Mouse (Mus musculus) layer of hippocampus, postnatal 10 days (tissue): ENCODE data around the gene Zbtb16. TPM values are rescaled to one million over a fixed set of nuclear protein-coding genes. Genes with fewer than 3 reads are reported as not detected.

Experiments
- DNase-seq, 2 experiments: peaks; one replicate each; pipeline ENCODE4 v3.0.0; 2021; ENCODE audit warnings: low spot score in 2 of 2
- total RNA-seq, 2 experiments: library from RNA; stranded (reverse); gene quantifications; 2 replicates each; pipeline ENCODE4 v1.2.3; 2021

Zbtb16 gene
- total RNA-seq, 2 experiments from 2014 or later = 58.2 to 66.3 TPM

GRCm38 (mm10) chr9:48712985-48713765 is 122.8 kb downstream of the Zbtb16 start:
- DNase-seq = no peak

- DNase-seq = no peak
Observed at GRCm38 (mm10) chr9:48711826-48712225, 124.2 kb downstream of the Zbtb16 start.

DNA sequence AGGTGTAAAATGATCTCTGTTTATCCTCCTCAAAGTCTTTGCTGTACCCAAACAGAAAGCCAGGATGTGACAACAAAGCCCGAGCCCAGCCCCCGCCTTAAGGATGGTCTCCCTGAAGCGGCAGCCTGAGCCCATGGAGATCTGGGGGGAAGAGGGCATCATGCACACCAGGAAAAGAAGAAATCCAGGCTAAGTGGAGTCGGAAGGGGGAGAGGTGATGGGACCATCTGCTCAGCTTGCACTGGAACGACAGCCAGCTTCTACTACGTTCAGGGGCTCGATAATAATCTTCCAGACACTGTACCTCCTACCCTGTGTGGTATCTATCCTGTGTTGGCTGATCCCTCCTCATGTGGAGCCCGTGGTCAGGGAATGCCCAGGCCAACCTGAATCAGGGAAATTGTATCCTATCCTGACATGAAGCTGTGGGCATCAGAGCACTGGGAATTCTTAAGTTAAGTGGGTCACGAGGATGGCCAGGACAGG is 124.7 kb downstream of the Zbtb16 start:
- DNase-seq = no peak

DNA sequence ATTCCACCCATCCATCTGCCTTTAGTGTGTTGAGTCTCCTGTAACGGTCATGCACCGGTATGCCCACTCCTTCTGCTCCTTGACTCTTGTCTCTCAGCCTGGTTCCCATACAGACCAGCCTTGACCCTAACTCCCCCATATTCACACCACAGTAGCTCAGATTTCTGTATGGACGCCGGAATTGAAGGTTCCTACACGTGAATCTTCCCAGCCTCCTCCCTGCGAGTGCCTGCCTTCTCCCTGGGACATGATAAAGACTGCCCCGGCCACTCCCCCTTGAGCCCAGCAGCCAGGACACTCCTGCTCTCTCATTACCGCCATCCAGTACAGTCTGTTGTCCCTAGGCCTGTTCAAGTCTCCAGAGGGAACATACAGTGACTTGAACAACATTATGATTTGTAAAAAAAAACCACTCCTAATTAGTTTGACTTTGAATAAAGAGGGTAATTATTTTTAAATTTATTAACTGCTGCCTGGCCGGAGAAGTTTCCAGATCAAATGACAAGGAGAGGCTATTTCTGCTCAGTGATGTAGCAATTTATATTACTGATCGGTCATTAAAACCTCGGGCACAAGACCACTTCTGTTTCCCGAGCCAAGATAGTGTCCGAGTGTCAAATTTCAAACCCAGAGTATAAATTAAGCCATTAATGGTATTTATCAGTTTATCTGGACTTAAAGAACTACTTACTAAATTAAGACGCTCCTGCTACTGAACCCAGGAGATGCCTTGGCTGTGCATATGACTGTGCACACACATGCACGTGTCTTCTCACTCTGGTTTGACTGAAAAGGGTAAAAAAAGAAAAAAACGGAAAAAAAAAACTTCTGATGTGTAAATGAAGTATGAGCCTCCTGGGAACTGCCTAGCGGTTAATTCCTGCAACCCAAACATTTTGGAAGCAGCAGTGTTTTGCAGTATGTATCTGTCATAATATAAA is 125.4 kb downstream of the Zbtb16 start:
- no peak for DNase-seq

GRCm38 (mm10) chr9:48707824-48708229 is 128.2 kb downstream of the Zbtb16 start:
- DNase-seq = no peak

- DNase-seq = no peak
Observed at GRCm38 (mm10) chr9:48707134-48707823, 128.7 kb downstream of the Zbtb16 start.

- DNase-seq = no peak
Observed at GRCm38 (mm10) chr9:48701296-48701695, 134.7 kb downstream of the Zbtb16 start.

DNA sequence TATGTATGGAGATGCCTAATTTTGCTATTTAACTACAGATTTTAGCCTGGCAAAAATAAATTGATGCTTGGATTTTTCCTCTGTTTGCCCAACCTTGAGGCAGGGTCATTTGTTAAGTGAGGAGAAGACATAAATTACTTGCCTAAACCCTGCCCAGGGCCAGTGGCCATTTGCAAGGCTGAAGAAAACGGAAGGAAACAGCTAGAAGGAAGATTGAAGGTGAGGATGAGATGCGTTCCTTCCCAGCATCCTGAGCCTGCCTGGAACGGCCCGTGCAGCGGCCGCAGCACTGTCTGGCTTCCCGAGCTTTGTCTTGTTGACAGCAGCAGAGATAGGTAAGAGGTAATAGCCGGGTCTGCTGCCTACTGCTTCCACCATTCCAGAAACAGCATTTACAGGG is 135.2 kb downstream of the Zbtb16 start:
- no peak for DNase-seq

GRCm38 (mm10) chr9:48697470-48697815 is 138.6 kb downstream of the Zbtb16 start:
- DNase-seq = no peak

DNA sequence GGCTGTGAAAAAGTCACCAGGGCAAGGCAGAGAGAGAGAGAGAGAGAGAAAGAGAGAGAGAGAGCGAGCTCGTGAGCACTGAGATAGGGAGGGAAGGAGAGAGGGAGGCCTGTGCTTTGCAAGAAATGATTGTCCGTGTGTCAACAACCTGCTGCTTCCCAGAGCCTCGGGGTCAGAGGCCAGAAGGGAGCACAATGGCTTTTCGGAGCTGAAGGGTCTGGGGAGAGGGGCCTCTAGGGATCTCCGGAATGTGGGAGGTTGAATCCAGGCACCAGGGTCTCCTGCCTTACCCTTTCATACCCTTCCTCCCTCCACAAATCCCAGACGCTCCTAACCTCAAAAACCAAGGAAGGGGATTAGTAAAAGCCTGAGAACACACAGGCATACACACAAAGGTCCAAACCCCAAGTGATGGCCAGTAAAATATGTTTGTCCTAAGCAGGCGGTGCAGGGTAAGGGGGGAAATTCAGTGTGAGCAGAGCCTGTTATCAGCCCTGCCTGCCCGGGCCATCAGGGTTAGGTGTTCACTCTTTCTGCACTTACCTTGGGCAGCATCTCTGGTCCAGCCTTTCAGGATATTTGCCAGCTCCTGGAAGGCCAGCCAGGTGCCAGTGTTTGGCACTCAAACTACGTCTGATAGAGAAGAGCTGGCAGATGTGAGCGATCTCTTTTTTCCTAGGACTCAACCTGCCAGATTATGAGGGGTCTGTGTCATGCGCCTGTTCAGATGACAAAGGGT is 139.1 kb downstream of the Zbtb16 start:
- no peak for DNase-seq

GRCm38 (mm10) chr9:48696330-48696729 is 139.7 kb downstream of the Zbtb16 start:
- DNase-seq = no peak

- DNase-seq = no peak
Observed at GRCm38 (mm10) chr9:48695796-48696195, 140.2 kb downstream of the Zbtb16 start.

GRCm38 (mm10) chr9:48694616-48695061 is 141.4 kb downstream of the Zbtb16 start:
- no peak for DNase-seq

DNA sequence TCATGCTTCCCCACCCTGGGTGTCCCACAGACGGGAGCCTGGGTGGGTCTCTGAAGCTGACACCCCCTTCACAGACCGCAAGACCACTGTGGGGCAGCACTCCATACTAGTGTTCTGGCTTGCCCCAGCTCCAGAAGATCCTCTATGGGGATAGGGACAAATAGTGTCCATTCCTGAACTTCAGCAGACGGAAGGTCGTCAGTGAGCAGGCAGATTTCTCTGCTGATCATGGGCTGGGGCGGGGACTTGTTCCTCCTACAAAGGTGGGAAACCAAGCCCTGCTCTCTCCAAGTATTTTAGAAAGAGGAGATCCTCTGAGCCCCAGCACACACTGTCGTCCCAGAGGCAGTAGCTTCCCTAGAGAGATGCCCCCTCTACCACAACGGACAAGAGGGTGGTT is 142.3 kb downstream of the Zbtb16 start:
- DNase-seq = no peak

DNA sequence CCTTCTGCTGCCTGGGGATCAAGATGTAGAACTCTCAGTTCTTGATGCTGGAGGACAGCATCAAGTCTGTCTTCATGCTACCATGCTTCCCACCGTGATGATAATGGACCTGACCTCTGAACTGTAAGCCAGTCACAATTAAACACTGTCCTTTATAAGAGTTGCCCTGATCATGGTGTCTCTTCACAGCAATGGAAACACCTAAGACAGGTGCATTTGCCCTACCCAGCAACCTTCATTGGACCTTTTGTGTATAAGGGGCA is 146.4 kb downstream of the Zbtb16 start:
- no peak for DNase-seq

- no peak for DNase-seq
Observed at GRCm38 (mm10) chr9:48688859-48689717, 146.9 kb downstream of the Zbtb16 start.

DNA sequence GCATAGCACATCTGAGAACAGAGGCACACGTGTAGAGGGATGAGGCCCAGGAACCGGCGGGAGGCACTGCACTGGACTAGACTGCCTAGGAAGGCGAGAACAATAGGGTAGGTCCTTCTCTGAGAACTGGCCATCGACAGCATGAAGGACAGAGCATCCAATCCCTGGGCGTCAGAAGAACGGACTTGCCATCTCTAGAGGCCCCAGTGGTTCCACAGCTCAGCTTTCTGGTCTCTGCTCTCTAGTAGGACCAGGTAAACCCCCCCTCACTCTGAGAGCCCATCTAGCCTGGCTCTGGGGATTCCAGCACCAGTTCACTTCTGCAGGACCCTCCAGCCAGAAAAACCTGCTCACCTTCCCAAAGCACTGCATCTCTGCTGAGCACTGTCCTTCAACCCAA is 148.1 kb downstream of the Zbtb16 start:
- DNase-seq = no peak

GRCm38 (mm10) chr9:48685721-48686120 is 150.3 kb downstream of the Zbtb16 start:
- no peak for DNase-seq

- no peak for DNase-seq
Observed at GRCm38 (mm10) chr9:48684144-48684543, 151.9 kb downstream of the Zbtb16 start.

DNA sequence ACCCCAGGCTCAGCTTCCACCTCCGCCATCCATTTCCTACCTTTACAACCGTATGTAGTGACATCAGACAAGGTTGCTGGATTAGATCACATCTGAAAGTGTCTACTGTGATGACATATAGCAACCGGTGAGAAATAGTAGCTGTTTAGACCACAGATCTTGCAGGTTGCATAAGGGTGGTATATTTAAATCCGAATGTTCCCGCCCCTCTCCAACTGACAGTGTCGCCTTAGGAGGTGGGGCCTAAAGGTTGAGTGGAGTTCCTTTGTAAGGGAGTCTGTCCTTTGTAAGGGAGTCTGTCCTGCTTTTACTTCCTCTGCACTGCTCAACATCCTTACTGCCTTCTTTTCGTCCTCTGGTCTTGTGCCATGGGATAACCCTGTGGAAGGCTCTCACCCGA is 154.8 kb downstream of the Zbtb16 start:
- DNase-seq = no peak
